Mouse (Mus musculus) MEL (cell line): ENCODE measurements around the gene Emc8. TPM values are rescaled to one million over a fixed set of nuclear protein-coding genes. Genes with fewer than 3 reads are reported as not detected.

Source experiments
- DNase-seq: peaks from one replicate; pipeline ENCODE4 v3.0.0; 2011; ENCODE audit warnings: low read depth, low spot score
- H3K27ac ChIP-seq: 2 replicates; pipeline ENCODE4 v1.5.1; 2012; ENCODE audit warnings: low read depth, mild to moderate bottlenecking, control low read depth, low read length, moderate library complexity; ENCODE audit not compliant: control insufficient read depth
- H3K27me3 ChIP-seq, 2 experiments: fragments of 150-350 bp in 1 of 2; sonication (generic) in 1 of 2; 2 replicates each; pipeline ENCODE4 v1.6.1; 2012; ENCODE audit warnings: low read length in 2 of 2, mild to moderate bottlenecking in 2 of 2, improper control_type of control experiment in 1 of 2, moderate library complexity in 1 of 2; ENCODE audit not compliant: insufficient read depth in 2 of 2, control insufficient read depth in 1 of 2
- H3K36me3 ChIP-seq, 2 experiments: 2 replicates each; pipeline ENCODE4 v1.6.1; 2012 to 2014; ENCODE audit warnings: low read length in 2 of 2, improper control_type of control experiment in 1 of 2, inconsistent platforms in 1 of 2, mild to moderate bottlenecking in 1 of 2; ENCODE audit not compliant: insufficient read depth in 2 of 2, control insufficient read depth in 1 of 2
- H3K4me1 ChIP-seq, 2 experiments: fragments of 150-350 bp in 1 of 2; sonication (generic) in 1 of 2; 2 replicates each; pipeline ENCODE4 v1.6.1; 2012; ENCODE audit warnings: low read length in 2 of 2, improper control_type of control experiment in 1 of 2, mild to moderate bottlenecking in 1 of 2; ENCODE audit not compliant: insufficient read depth in 2 of 2, control insufficient read depth in 1 of 2
- H3K4me3 ChIP-seq, 2 experiments: fragments of 150-350 bp in 1 of 2; sonication (generic) in 1 of 2; 2 replicates each; pipeline ENCODE4 v1.5.1; 2012; ENCODE audit warnings: low read depth in 2 of 2, low read length in 2 of 2, mild to moderate bottlenecking in 2 of 2, moderate library complexity in 2 of 2, control low read depth in 1 of 2, improper control_type of control experiment in 1 of 2; ENCODE audit not compliant: control insufficient read depth in 1 of 2, insufficient read depth in 1 of 2
- H3K79me2 ChIP-seq: 2 replicates; pipeline ENCODE4 v1.6.1; 2012; ENCODE audit warnings: mild to moderate bottlenecking, low read length, moderate library complexity; ENCODE audit not compliant: control insufficient read depth, poor library complexity, insufficient read depth
- H3K9ac ChIP-seq: 2 replicates; pipeline ENCODE4 v1.6.1; 2012; ENCODE audit warnings: low read depth, mild to moderate bottlenecking, control low read depth, low read length, moderate library complexity; ENCODE audit not compliant: control insufficient read depth, poor library complexity, severe bottlenecking
- H3K9me3 ChIP-seq: fragments of 150-350 bp; sonication (generic); replicated peaks from 2 replicates; pipeline ENCODE4 v1.6.1; 2012; ENCODE audit warnings: mild to moderate bottlenecking, low read length, improper control_type of control experiment, moderate library complexity; ENCODE audit not compliant: insufficient read depth
- CTCF ChIP-seq, 3 experiments: IDR thresholded peaks in 2 of 3; conservative IDR thresholded peaks in 1 of 3; 2 replicates each; pipeline ENCODE4 v1.5.1; 2011 to 2012; ENCODE audit warnings: low read length in 3 of 3, low read depth in 2 of 3, mild to moderate bottlenecking in 2 of 3, improper control_type of control experiment in 1 of 3, inconsistent platforms in 1 of 3, mixed read lengths in 1 of 3, moderate library complexity in 1 of 3; ENCODE audit not compliant: control insufficient read depth in 1 of 3, insufficient read depth in 1 of 3, poor library complexity in 1 of 3, severe bottlenecking in 1 of 3
- ETS1 ChIP-seq: IDR thresholded peaks from 2 replicates; pipeline ENCODE4 v1.6.1; 2012; ENCODE audit warnings: low read depth, mild to moderate bottlenecking, inconsistent platforms, low read length, improper control_type of control experiment, moderate library complexity
- GATA1 ChIP-seq: IDR thresholded peaks from 2 replicates; pipeline ENCODE4 v1.6.1; 2011; ENCODE audit warnings: low read depth, low read length, improper control_type of control experiment
- JUND ChIP-seq: IDR thresholded peaks from 2 replicates; pipeline ENCODE4 v1.6.1; 2011; ENCODE audit warnings: low read depth, mild to moderate bottlenecking, improper control_type of control experiment, low read length
- KAT2A ChIP-seq: conservative IDR thresholded peaks from 2 replicates; pipeline ENCODE4 v1.6.1; 2012; ENCODE audit warnings: low read depth, low read length, improper control_type of control experiment, inconsistent platforms
- MAFK ChIP-seq: IDR thresholded peaks from 2 replicates; pipeline ENCODE4 v1.6.1; 2011; ENCODE audit warnings: low read depth, mild to moderate bottlenecking, low read length, improper control_type of control experiment, borderline replicate concordance
- MAX ChIP-seq: IDR thresholded peaks from 2 replicates; pipeline ENCODE4 v1.6.1; 2011; ENCODE audit warnings: low read length, improper control_type of control experiment
- MAZ ChIP-seq: IDR thresholded peaks from 2 replicates; pipeline ENCODE4 v1.6.1; 2012; ENCODE audit warnings: low read depth, mild to moderate bottlenecking, inconsistent platforms, low read length, improper control_type of control experiment
- NELFE ChIP-seq: IDR thresholded peaks from 2 replicates; pipeline ENCODE4 v1.6.1; 2011; ENCODE audit warnings: low read depth, low read length, improper control_type of control experiment
- POLR2A ChIP-seq, 2 experiments: IDR thresholded peaks; 2 replicates each; pipeline ENCODE4 v1.6.1; 2011 to 2012; ENCODE audit warnings: low read length in 2 of 2, mild to moderate bottlenecking in 2 of 2, control low read depth in 1 of 2, improper control_type of control experiment in 1 of 2, low read depth in 1 of 2, moderate library complexity in 1 of 2; ENCODE audit not compliant: control insufficient read depth in 1 of 2, insufficient read depth in 1 of 2, poor library complexity in 1 of 2
- RAD21 ChIP-seq: IDR thresholded peaks from 2 replicates; pipeline ENCODE4 v1.6.1; 2011; ENCODE audit warnings: mild to moderate bottlenecking, low read depth, low read length, improper control_type of control experiment
- SIN3A ChIP-seq: IDR thresholded peaks from 2 replicates; pipeline ENCODE4 v1.6.1; 2012; ENCODE audit warnings: low read length, improper control_type of control experiment, inconsistent platforms
- SMC3 ChIP-seq: IDR thresholded peaks from 2 replicates; pipeline ENCODE4 v1.6.1; 2011; ENCODE audit warnings: low read depth, low read length, improper control_type of control experiment
- TAL1 ChIP-seq: IDR thresholded peaks from 2 replicates; pipeline ENCODE4 v1.6.1; 2012; ENCODE audit warnings: mild to moderate bottlenecking, inconsistent platforms, low read length, moderate library complexity, mixed read lengths
- TCF12 ChIP-seq: IDR thresholded peaks from 2 replicates; pipeline ENCODE4 v1.6.1; 2014; ENCODE audit warnings: low read depth, mild to moderate bottlenecking, inconsistent platforms, low read length, improper control_type of control experiment, moderate library complexity
- UBTF ChIP-seq: IDR thresholded peaks from 2 replicates; pipeline ENCODE4 v1.6.1; 2012; ENCODE audit warnings: low read depth, mild to moderate bottlenecking, inconsistent platforms, low read length, improper control_type of control experiment, moderate library complexity, borderline replicate concordance; ENCODE audit not compliant: insufficient read depth
- USF1 ChIP-seq: IDR thresholded peaks from 2 replicates; pipeline ENCODE4 v1.6.1; 2014; ENCODE audit warnings: low read depth, mild to moderate bottlenecking, inconsistent platforms, low read length, improper control_type of control experiment, moderate library complexity
- ZKSCAN1 ChIP-seq: IDR thresholded peaks from 2 replicates; pipeline ENCODE4 v1.6.1; 2012; ENCODE audit warnings: low read depth, mild to moderate bottlenecking, inconsistent platforms, low read length, improper control_type of control experiment, moderate library complexity
- ZNF384 ChIP-seq: IDR thresholded peaks from 2 replicates; pipeline ENCODE4 v1.6.1; 2012; ENCODE audit warnings: low read depth, mild to moderate bottlenecking, inconsistent platforms, low read length, improper control_type of control experiment
- polyA plus RNA-seq, 2 experiments: library from polyadenylated mRNA; stranded (reverse) in 1 of 2; unstranded in 1 of 2; fragments of >175 nt in 1 of 2; fragments of >200 nt in 1 of 2; gene quantifications; 2 replicates each; pipeline versions ENCODE4 v1.2.1 to v1.2.4; 2012; ENCODE audit warnings: low replicate concordance in 2 of 2, low read depth in 1 of 2; ENCODE audit not compliant: insufficient read length in 2 of 2, insufficient read depth in 1 of 2, missing spikeins in 1 of 2
- total RNA-seq: library from RNA; depleted of rRNA; stranded (reverse); fragments of 300-350 nt; gene quantifications from 2 replicates; pipeline ENCODE4 v1.2.3, GENCODE M21; 2012

The Emc8 gene
- total and polyA plus RNA-seq, 3 experiments = 180 to 269 TPM; not detected in 1

DNA sequence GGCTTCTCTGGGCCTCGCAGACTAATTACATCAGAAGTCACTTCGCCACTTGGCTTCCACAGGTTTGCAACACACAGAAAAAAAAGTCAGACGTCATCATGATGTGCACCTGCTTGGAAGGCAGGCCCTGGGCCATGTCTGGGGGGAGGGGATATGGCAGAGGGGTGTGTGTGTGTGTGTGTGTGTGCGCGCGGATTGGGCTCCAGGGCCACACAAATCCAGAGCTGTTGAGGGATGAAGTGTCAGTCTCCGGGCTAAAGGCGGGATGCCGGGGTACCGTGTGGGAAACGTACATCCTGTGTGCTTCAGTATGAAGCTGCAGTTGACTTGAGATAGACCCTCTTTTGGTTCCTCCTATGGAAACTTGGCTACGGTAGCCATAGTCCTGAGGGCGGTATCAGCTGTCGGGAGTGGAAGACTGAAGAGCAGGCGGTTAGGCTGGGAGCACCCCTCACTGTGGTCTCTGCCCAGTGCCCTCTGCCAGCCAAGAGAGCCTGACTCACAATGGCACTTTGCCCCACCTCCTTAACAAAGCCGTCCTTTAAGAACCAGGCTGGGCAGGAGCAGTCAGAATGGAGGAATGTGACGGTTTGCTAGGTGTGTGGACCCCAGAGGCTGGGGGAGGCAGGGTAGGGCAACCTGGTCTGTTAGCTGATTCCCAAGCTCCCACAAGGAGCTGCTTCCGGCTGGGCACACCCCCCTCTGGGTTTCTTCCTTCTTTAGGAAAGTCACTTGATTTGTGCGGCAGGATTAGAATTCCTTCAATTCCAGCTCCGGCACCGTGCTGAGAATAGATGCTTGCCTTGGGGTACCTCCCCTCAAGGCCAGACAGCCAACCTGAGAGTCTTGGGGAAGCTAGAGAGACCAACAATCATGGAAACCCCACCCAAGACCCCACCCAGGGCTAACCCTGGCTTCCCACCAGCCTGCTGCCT lies 36.7 kb downstream of the Emc8 start:
- Histone ChIP-seq H3K27ac (no peak overlapping the region), H3K27me3 (no peaks in the 10 kb centered on the region)
- TF ChIP-seq MAZ (no peak), KAT2A (no peak)

DNA sequence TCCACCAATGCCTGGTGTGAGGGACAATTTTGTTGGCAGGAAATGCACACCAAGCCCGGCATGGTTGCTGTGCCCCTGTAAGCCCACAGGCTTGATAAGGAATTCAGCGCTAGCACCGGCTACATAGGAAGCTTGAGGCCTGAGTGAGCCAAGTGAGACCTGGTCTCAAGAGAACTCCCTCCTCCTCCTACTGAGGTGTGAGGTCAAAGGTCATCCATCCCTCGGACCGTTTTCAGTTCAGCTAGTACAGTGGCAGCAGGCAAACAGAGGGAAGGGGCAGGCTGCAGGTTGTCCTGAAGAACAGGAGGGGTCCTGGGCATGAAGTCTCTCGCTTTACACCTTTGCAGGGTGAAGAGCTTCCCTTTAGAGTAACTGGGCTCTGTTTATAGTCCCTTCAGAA lies 37.5 kb downstream of the Emc8 start:
- H3K9ac ChIP-seq = no peak overlapping the region
- H3K27me3 ChIP-seq = no peaks in the 10 kb centered on the region
- no peaks in the 10 kb centered on the region for H3K4me1 ChIP-seq
- no peak for TF ChIP-seq MAX
- no peak for TF ChIP-seq RAD21
- DNase-seq = no peak
- no peak overlapping the region for H3K27ac ChIP-seq
- no peaks in the 10 kb centered on the region for H3K79me2 ChIP-seq
- H3K36me3 ChIP-seq = no peaks in the 10 kb centered on the region; a peak in 1 of 4 replicates
- no peaks in the 10 kb centered on the region for H3K9me3 ChIP-seq
- no peak overlapping the region for H3K4me3 ChIP-seq

More for the DNA sequence above, 36.7 kb downstream of the Emc8 start:
- Histone ChIP-seq H3K9ac (no peak overlapping the region), H3K4me1 (no peaks in the 10 kb centered on the region), H3K4me3 (no peak overlapping the region), H3K9me3 (no peaks in the 10 kb centered on the region), H3K79me2 (no peaks in the 10 kb centered on the region), H3K36me3 (no peaks in the 10 kb centered on the region; a peak in 1 of 4 replicates)
- no peak for DNase-seq

DNA sequence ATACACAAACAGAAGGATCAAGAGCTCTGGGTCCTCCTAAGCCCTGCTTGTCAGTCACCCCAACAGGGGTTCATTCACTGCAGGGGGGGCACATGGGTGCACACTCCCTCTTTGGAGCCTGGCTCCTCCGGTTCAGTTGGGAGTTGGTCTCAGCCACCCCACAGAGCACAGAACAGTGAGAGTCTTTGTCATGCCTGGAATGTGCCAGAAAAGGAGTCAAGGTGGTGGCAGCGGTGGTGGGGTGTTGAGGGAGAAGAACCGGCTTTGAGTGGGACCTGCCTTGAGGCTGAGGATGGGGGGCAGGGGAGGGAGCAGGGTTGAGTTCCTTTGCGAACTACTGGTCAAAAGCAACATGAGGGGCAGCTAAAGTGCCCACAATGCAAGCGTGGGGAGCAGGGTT lies 38.3 kb downstream of the Emc8 start:
- Histone ChIP-seq H3K79me2 (no peaks in the 10 kb centered on the region), H3K27me3 (no peaks in the 10 kb centered on the region), H3K9me3 (no peaks in the 10 kb centered on the region), H3K4me1 (no peaks in the 10 kb centered on the region), H3K27ac (no peak overlapping the region), H3K4me3 (no peak overlapping the region), H3K36me3 (no peaks in the 10 kb centered on the region; a peak in 1 of 4 replicates), H3K9ac (no peak overlapping the region)
- TF ChIP-seq TAL1 = no peak
- no peak for TF ChIP-seq SMC3
- TF ChIP-seq JUND = no peak
- no peak for TF ChIP-seq ETS1
- TF ChIP-seq CTCF (IDR thresholded peaks at IDR 0.05 in 2 of 3, conservative IDR thresholded peaks at IDR 0.05 in 1 of 3; ENCODE audit: control insufficient read depth in 1 of 3, insufficient read depth in 1 of 3, low read depth in 2 of 3, low read length in 3 of 3, poor library complexity in 1 of 3, severe bottlenecking in 1 of 3) = no peak
- TF ChIP-seq USF1 = no peak
- TF ChIP-seq POLR2A (IDR thresholded peaks at IDR 0.05; ENCODE audit: control insufficient read depth in 1 of 2, insufficient read depth in 1 of 2, low read depth in 1 of 2, low read length in 2 of 2, poor library complexity in 1 of 2) = no peak
- no peak for TF ChIP-seq SIN3A
- TF ChIP-seq TCF12 = no peak
- TF ChIP-seq ZKSCAN1 = no peak
- no peak for TF ChIP-seq MAFK
- TF ChIP-seq NELFE = no peak
- no peak for TF ChIP-seq UBTF
- no peak for TF ChIP-seq GATA1
- TF ChIP-seq MAX = no peak
- no peak for TF ChIP-seq ZNF384
- no peak for DNase-seq
